Mouse (Mus musculus) CH12.LX (cell line): ENCODE measurements at regions not wholly inside any gene's neighbourhood (a gene's known extent, or its start where the extent isn't known, plus 50 kb on each side); places are given as distances from the start of the nearest gene placed in this dataset.

Source experiments
- DNase-seq: peaks from one replicate; pipeline ENCODE4 v3.0.0-alpha.2; 2013; ENCODE audit errors: extremely low read depth
- H3K27ac ChIP-seq: 2 replicates; pipeline ENCODE4 v1.5.1; 2012; ENCODE audit warnings: low read depth, mild to moderate bottlenecking, control low read depth, moderate library complexity; ENCODE audit not compliant: insufficient read depth
- H3K27me3 ChIP-seq: replicated peaks from 2 replicates; pipeline ENCODE3; 2012; ENCODE audit warnings: inconsistent platforms
- H3K36me3 ChIP-seq, 2 experiments: replicated peaks in 1 of 2; 2 replicates each; pipeline versions ENCODE3 to v1.6.1; 2012; ENCODE audit warnings: inconsistent platforms in 1 of 2, low read length in 1 of 2, mild to moderate bottlenecking in 1 of 2, mixed read lengths in 1 of 2, moderate library complexity in 1 of 2; ENCODE audit not compliant: control insufficient read depth in 1 of 2, insufficient read depth in 1 of 2
- H3K4me1 ChIP-seq, 2 experiments: 2 replicates each; pipeline ENCODE4 v1.6.1; 2012; ENCODE audit warnings: inconsistent platforms in 1 of 2, moderate library complexity in 1 of 2; ENCODE audit not compliant: insufficient read depth in 2 of 2, control insufficient read depth in 1 of 2
- H3K4me2 ChIP-seq: 2 replicates; pipeline ENCODE4 v1.6.1; 2012; ENCODE audit warnings: low read depth, mild to moderate bottlenecking, control low read depth; ENCODE audit not compliant: poor library complexity, insufficient read depth, severe bottlenecking
- H3K4me3 ChIP-seq, 3 experiments: fragments of 150-350 bp in 1 of 3; sonication (generic) in 1 of 3; replicated peaks in 1 of 3; 2 replicates each; pipeline versions ENCODE3 to v1.5.1; 2011 to 2012; ENCODE audit warnings: low read depth in 2 of 3, low read length in 2 of 3, mild to moderate bottlenecking in 2 of 3, moderate library complexity in 2 of 3, control low read depth in 1 of 3, improper control_type of control experiment in 1 of 3, inconsistent platforms in 1 of 3, mixed read lengths in 1 of 3; ENCODE audit not compliant: poor library complexity in 1 of 3
- H3K79me2 ChIP-seq: replicated peaks from 2 replicates; pipeline ENCODE4 v1.6.1; 2012; ENCODE audit warnings: mild to moderate bottlenecking, moderate library complexity; ENCODE audit not compliant: control insufficient read depth, poor library complexity, insufficient read depth, severe bottlenecking; ENCODE audit errors: extremely low read depth
- H3K9ac ChIP-seq: 2 replicates; pipeline ENCODE4 v1.6.1; 2012; ENCODE audit warnings: low read depth, mild to moderate bottlenecking, control low read depth, moderate library complexity; ENCODE audit not compliant: insufficient read depth
- H3K9me3 ChIP-seq: replicated peaks from 2 replicates; pipeline ENCODE3; 2012; ENCODE audit warnings: low read length, inconsistent platforms, mixed read lengths
- CHD1 ChIP-seq: IDR thresholded peaks from 2 replicates; pipeline ENCODE4 v1.6.1; 2012; ENCODE audit warnings: low read depth, low read length, improper control_type of control experiment, inconsistent platforms
- CHD2 ChIP-seq: IDR thresholded peaks from 2 replicates; pipeline ENCODE4 v1.6.1; 2011; ENCODE audit warnings: low read length, improper control_type of control experiment
- E2F4 ChIP-seq: IDR thresholded peaks from 2 replicates; pipeline ENCODE4 v1.6.1; 2011; ENCODE audit warnings: low read depth, low read length, improper control_type of control experiment; ENCODE audit not compliant: insufficient replicate concordance
- ELF1 ChIP-seq: IDR thresholded peaks from 2 replicates; pipeline ENCODE4 v1.6.1; 2014; ENCODE audit warnings: low read depth, mild to moderate bottlenecking, inconsistent platforms, low read length, improper control_type of control experiment
- EP300 ChIP-seq: IDR thresholded peaks from 2 replicates; pipeline ENCODE4 v1.6.1; 2011; ENCODE audit warnings: low read length, improper control_type of control experiment
- ETS1 ChIP-seq: conservative IDR thresholded peaks from 2 replicates; pipeline ENCODE4 v1.6.1; 2012; ENCODE audit warnings: low read depth, mild to moderate bottlenecking, inconsistent platforms, low read length, improper control_type of control experiment, moderate library complexity
- GABPA ChIP-seq: IDR thresholded peaks from 2 replicates; pipeline ENCODE4 v1.6.1; 2012; ENCODE audit warnings: low read depth, low read length, improper control_type of control experiment, inconsistent platforms; ENCODE audit not compliant: insufficient replicate concordance
- IRF4 ChIP-seq: IDR thresholded peaks from 2 replicates; pipeline ENCODE4 v1.6.1; 2014; ENCODE audit warnings: low read depth, mild to moderate bottlenecking, inconsistent platforms, low read length, improper control_type of control experiment
- JUN ChIP-seq: IDR thresholded peaks from 2 replicates; pipeline ENCODE4 v1.6.1; 2011; ENCODE audit warnings: low read depth, mild to moderate bottlenecking, low read length, improper control_type of control experiment, moderate library complexity; ENCODE audit not compliant: insufficient read depth
- JUND ChIP-seq: conservative IDR thresholded peaks from 2 replicates; pipeline ENCODE4 v1.6.1; 2011; ENCODE audit warnings: low read depth, low read length, improper control_type of control experiment
- KAT2A ChIP-seq: IDR thresholded peaks from 2 replicates; pipeline ENCODE4 v1.6.1; 2012; ENCODE audit warnings: low read length, improper control_type of control experiment, inconsistent platforms; ENCODE audit not compliant: insufficient replicate concordance
- MAFK ChIP-seq: IDR thresholded peaks from 2 replicates; pipeline ENCODE4 v1.6.1; 2011; ENCODE audit warnings: low read length, improper control_type of control experiment; ENCODE audit not compliant: insufficient replicate concordance
- MAZ ChIP-seq: IDR thresholded peaks from 2 replicates; pipeline ENCODE4 v1.6.1; 2012; ENCODE audit warnings: low read depth, mild to moderate bottlenecking, inconsistent platforms, low read length, improper control_type of control experiment, moderate library complexity
- MEF2A ChIP-seq: IDR thresholded peaks from 2 replicates; pipeline ENCODE4 v1.6.1; 2014; ENCODE audit warnings: low read depth, mild to moderate bottlenecking, inconsistent platforms, low read length, improper control_type of control experiment, borderline replicate concordance
- MYC ChIP-seq: IDR thresholded peaks from 2 replicates; pipeline ENCODE4 v1.6.1; 2011; ENCODE audit warnings: low read depth, mild to moderate bottlenecking, improper control_type of control experiment, low read length
- NRF1 ChIP-seq: IDR thresholded peaks from 2 replicates; pipeline ENCODE4 v1.6.1; 2014; ENCODE audit warnings: low read depth, mild to moderate bottlenecking, inconsistent platforms, low read length, improper control_type of control experiment, moderate library complexity
- PAX5 ChIP-seq: IDR thresholded peaks from 2 replicates; pipeline ENCODE4 v1.6.1; 2012; ENCODE audit warnings: low read length, inconsistent platforms, mixed read lengths
- POLR2A ChIP-seq: IDR thresholded peaks from 2 replicates; pipeline ENCODE4 v1.6.1; 2011; ENCODE audit warnings: low read depth, mild to moderate bottlenecking, improper control_type of control experiment, low read length
- RAD21 ChIP-seq: IDR thresholded peaks from 2 replicates; pipeline ENCODE4 v1.6.1; 2011; ENCODE audit warnings: low read depth, mild to moderate bottlenecking, low read length, improper control_type of control experiment, moderate library complexity
- RCOR1 ChIP-seq: conservative IDR thresholded peaks from 2 replicates; pipeline ENCODE4 v1.6.1; 2012; ENCODE audit warnings: low read depth, mild to moderate bottlenecking, inconsistent platforms, low read length, improper control_type of control experiment
- SIN3A ChIP-seq: IDR thresholded peaks from 2 replicates; pipeline ENCODE4 v1.6.1; 2012; ENCODE audit warnings: low read length, improper control_type of control experiment, inconsistent platforms
- SMC3 ChIP-seq: IDR thresholded peaks from 2 replicates; pipeline ENCODE4 v1.6.1; 2011; ENCODE audit warnings: low read depth, low read length, improper control_type of control experiment
- TBP ChIP-seq: conservative IDR thresholded peaks from 2 replicates; pipeline ENCODE4 v1.6.1; 2011; ENCODE audit warnings: low read depth, low read length, improper control_type of control experiment
- TCF12 ChIP-seq: IDR thresholded peaks from 2 replicates; pipeline ENCODE4 v1.6.1; 2014; ENCODE audit warnings: low read depth, mild to moderate bottlenecking, inconsistent platforms, low read length, improper control_type of control experiment
- UBTF ChIP-seq: IDR thresholded peaks from 2 replicates; pipeline ENCODE4 v1.6.1; 2012; ENCODE audit warnings: low read depth, mild to moderate bottlenecking, inconsistent platforms, low read length, improper control_type of control experiment, moderate library complexity
- USF1 ChIP-seq: IDR thresholded peaks from 2 replicates; pipeline ENCODE4 v1.6.1; 2014; ENCODE audit warnings: low read depth, mild to moderate bottlenecking, inconsistent platforms, low read length, improper control_type of control experiment
- USF2 ChIP-seq: conservative IDR thresholded peaks from 2 replicates; pipeline ENCODE4 v1.6.1; 2011; ENCODE audit warnings: low read depth, low read length, improper control_type of control experiment
- ZMIZ1 ChIP-seq: IDR thresholded peaks from 2 replicates; pipeline ENCODE4 v1.6.1; 2012; ENCODE audit warnings: low read depth, mild to moderate bottlenecking, inconsistent platforms, low read length, improper control_type of control experiment
- dilution Hi-C: fragments of 300-500 bp; cut with MboI; formaldehyde crosslinking; loops from 2 replicates; pipeline ENCODE4 v1.14.3; 2020; ENCODE audit warnings: low sequenced_read_pairs; ENCODE audit not compliant: extremely low pct_unique_long_range_greater_than_20kb, extremely low pct_ligation_motif_present
- in situ Hi-C: fragments of 300-500 bp; cut with MboI; formaldehyde crosslinking; loops from 3 replicates; pipeline ENCODE4 v1.14.3; 2019; ENCODE audit warnings: low sequenced_read_pairs, low pct_ligation_motif_present, low pct_unique_long_range_greater_than_20kb, mixed read lengths

DNA sequence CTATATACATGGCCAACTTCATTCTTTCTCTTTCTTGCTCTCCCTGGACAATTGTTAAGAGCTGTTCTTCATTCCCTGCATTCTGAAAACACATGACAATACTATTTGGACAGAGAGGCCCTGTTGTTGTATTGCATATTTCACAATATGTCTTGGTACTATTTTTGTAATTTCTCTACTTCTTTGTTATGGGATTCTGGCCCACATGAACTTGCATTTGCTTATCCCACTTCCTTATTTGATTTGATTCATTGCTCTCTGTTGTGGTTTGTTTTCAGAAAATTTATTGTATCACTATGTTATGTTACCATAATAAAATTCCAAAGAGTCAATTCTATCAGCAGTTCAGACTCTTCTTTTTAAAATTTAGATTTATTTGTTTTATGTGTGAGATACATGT lies 215.3 kb downstream of the Nfkbiz start:
- TF ChIP-seq PAX5 (no peak), ZMIZ1 (no peak), SIN3A (no peak), RAD21 (no peak), EP300 (peak; percentile 53), CHD2 (no peak), ETS1 (peak; percentile 21; the same call in 1 of the 2 replicates), SMC3 (no peak), USF2 (no peak), JUN (peak; percentile 18; the same call in 1 of the 2 replicates), MEF2A (no peak), MYC (no peak), UBTF (no peak), JUND (peak; percentile 22; the same call in 1 of the 2 replicates), RCOR1 (no peak; the same call in 1 of the 2 replicates), POLR2A (no peak), NRF1 (no peak), IRF4 (peak; percentile 46), ELF1 (no peak), MAFK (no peak), USF1 (no peak), GABPA (no peak), CHD1 (no peak), TBP (no peak)
- H3K36me3 ChIP-seq = no peaks in the 10 kb centered on the region
- in situ Hi-C loops = no loop called here
- H3K9ac ChIP-seq = no peak overlapping the region
- no peak overlapping the region for H3K4me2 ChIP-seq
- dilution Hi-C loops = no loop called here
- no peak overlapping the region for H3K4me3 ChIP-seq
- DNase-seq = peak; percentile 22
- no peak overlapping the region for H3K27ac ChIP-seq
- H3K9me3 ChIP-seq = peaks cover 4% of the 10 kb centered on the region
- no peaks in the 10 kb centered on the region for H3K27me3 ChIP-seq
- H3K4me1 ChIP-seq = peaks cover 8 to 16% of the 10 kb centered on the region in 2 experiments; a peak in 3 of 4 replicates
- no peaks in the 10 kb centered on the region for H3K79me2 ChIP-seq

DNA sequence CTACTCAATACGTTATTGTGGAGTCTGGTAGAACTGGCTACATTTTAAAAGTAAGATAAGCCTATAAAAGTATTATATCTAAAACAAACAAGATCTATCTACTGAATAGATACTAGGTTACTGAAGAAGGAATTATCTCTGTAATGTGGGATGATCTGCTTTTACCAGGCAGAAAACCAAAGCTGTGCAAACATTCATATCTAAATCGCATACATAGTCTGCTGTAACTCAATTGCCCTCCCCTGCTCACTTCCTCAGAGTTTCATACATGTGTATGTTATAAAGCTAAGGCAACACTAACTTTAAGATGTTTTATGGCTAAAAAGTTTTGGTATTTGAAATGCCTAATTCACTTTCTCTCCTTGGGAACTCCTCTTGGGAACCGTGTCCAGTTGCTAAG lies 219.0 kb downstream of the Nfkbiz start:
- Histone ChIP-seq H3K27me3 (no peaks in the 10 kb centered on the region), H3K36me3 (no peaks in the 10 kb centered on the region), H3K79me2 (no peaks in the 10 kb centered on the region), H3K9me3 (no peaks in the 10 kb centered on the region), H3K4me2 (no peak overlapping the region), H3K27ac (no peak overlapping the region), H3K4me3 (no peak overlapping the region), H3K9ac (no peak overlapping the region), H3K4me1 (peaks cover 8 to 24% of the 10 kb centered on the region in 2 experiments; a peak in 3 of 4 replicates)
- dilution Hi-C loops (no loop called here), in situ Hi-C loops (no loop called here)
- no peak for TF ChIP-seq TCF12
- no peak for TF ChIP-seq KAT2A
- no peak for TF ChIP-seq USF2
- no peak for TF ChIP-seq E2F4
- TF ChIP-seq SMC3 = no peak
- no peak for TF ChIP-seq CHD1
- TF ChIP-seq IRF4 = no peak
- no peak for TF ChIP-seq MEF2A
- no peak for TF ChIP-seq MAZ
- no peak for TF ChIP-seq CHD2
- no peak for TF ChIP-seq MAFK
- no peak for TF ChIP-seq EP300
- DNase-seq = no peak
